Mouse (Mus musculus): ENCODE results near the gene 4930470P17Rik.

4930470P17Rik gene

GRCm38 (mm10) chr2:170578588-170578987 lies 23.2 kb downstream of the 4930470P17Rik start:
- no peak for DNase-seq

- DNase-seq = no peak
Observed at GRCm38 (mm10) chr2:170577502-170577901, 24.3 kb downstream of the 4930470P17Rik start.

GRCm38 (mm10) chr2:170576077-170576476 lies 25.7 kb downstream of the 4930470P17Rik start:
- no peak for DNase-seq

- DNase-seq = no peak
Observed at GRCm38 (mm10) chr2:170564995-170565394, 36.8 kb downstream of the 4930470P17Rik start.

GRCm38 (mm10) chr2:170563956-170564855 lies 37.6 kb downstream of the 4930470P17Rik start:
- no peak for DNase-seq

- no peak for DNase-seq
Observed at GRCm38 (mm10) chr2:170552088-170552487, 49.7 kb downstream of the 4930470P17Rik start.

GRCm38 (mm10) chr2:170550240-170550639 lies 51.6 kb downstream of the 4930470P17Rik start:
- DNase-seq = no peak

GRCm38 (mm10) chr2:170549146-170549545 lies 52.7 kb downstream of the 4930470P17Rik start:
- DNase-seq = no peak

GRCm38 (mm10) chr2:170548046-170548445 lies 53.8 kb downstream of the 4930470P17Rik start:
- no peak for DNase-seq

- DNase-seq = no peak
Observed at GRCm38 (mm10) chr2:170547526-170547925, 54.3 kb downstream of the 4930470P17Rik start.

- DNase-seq = no peak
Observed at GRCm38 (mm10) chr2:170545745-170546144, 56.1 kb downstream of the 4930470P17Rik start.

- no peak for DNase-seq
Observed at GRCm38 (mm10) chr2:170544950-170545349, 56.9 kb downstream of the 4930470P17Rik start.

- no peak for DNase-seq
Observed at GRCm38 (mm10) chr2:170544159-170544558, 57.7 kb downstream of the 4930470P17Rik start.

GRCm38 (mm10) chr2:170543625-170544024 lies 58.2 kb downstream of the 4930470P17Rik start:
- no peak for DNase-seq

GRCm38 (mm10) chr2:170539211-170539610 lies 62.6 kb downstream of the 4930470P17Rik start:
- DNase-seq = peak; percentile 42

- DNase-seq = no peak
Observed at GRCm38 (mm10) chr2:170535841-170536240, 66.0 kb downstream of the 4930470P17Rik start.

GRCm38 (mm10) chr2:170534803-170535174 lies 67.0 kb downstream of the 4930470P17Rik start:
- no peak for DNase-seq

GRCm38 (mm10) chr2:170534116-170534802 lies 67.6 kb downstream of the 4930470P17Rik start:
- no peak for DNase-seq

- DNase-seq = no peak
Observed at GRCm38 (mm10) chr2:170530256-170530655, 71.6 kb downstream of the 4930470P17Rik start.

- DNase-seq = no peak
Observed at GRCm38 (mm10) chr2:170529766-170530165, 72.1 kb downstream of the 4930470P17Rik start.
